Mouse (Mus musculus) spleen, adult 2 months (tissue): Measurements from ENCODE around the gene Gss.

Source experiments
- CTCF ChIP-seq: fragments of 200-500 bp; IDR thresholded peaks from 2 replicates; pipeline ENCODE4 v1.5.1; 2011; ENCODE audit warnings: mild to moderate bottlenecking, inconsistent platforms; ENCODE audit not compliant: insufficient read depth, insufficient read length, insufficient replicate concordance; ENCODE audit errors: extremely low read depth
- POLR2A ChIP-seq: fragments of 200-500 bp; IDR thresholded peaks from 2 replicates; pipeline ENCODE4 v1.6.1; 2011; ENCODE audit warnings: low read depth, low read length, inconsistent platforms

- TF ChIP-seq CTCF = no peak
- TF ChIP-seq POLR2A = no peak
These were observed 42.0 kb upstream of the Gss start for GRCm38 (mm10) chr2:155634562-155634961.
